Mouse (Mus musculus): Measurements from ENCODE around the gene Rassf6. TPM values are rescaled to one million over a fixed set of nuclear protein-coding genes. Genes with fewer than 3 reads are reported as not detected.
A peak's percentile ranks its signal among the peaks of the same experiment; 100 is the strongest.

The Rassf6 gene
- 27.8 and 31.6 TPM in 2 replicates for polyA plus RNA-seq (2015; fragmentation: Nextera tagmentation; extraction: Ambion mirVana)

- peak; percentile 61 for DNase-seq (ENCODE audit: low spot score)
These were observed at the start of gene Rassf6 for GRCm38 (mm10) chr5:90640286-90641217. Gene Rassf6, minus strand, starts transcription at chr5:90640657.

GRCm38 (mm10) chr5:90689426-90690128 lies 49.1 kb upstream of the Rassf6 start:
- DNase-seq (ENCODE audit: low spot score) (no peak), ATAC-seq (replicated peaks; ENCODE audit: low FRiP score, low read depth) (no peak)
- no peak for TF ChIP-seq CTCF (IDR thresholded peaks at IDR 0.05; ENCODE audit: low read depth)
- H3K27ac ChIP-seq: no peak overlapping the region
- H3K4me1 ChIP-seq (replicated peaks; ENCODE audit: insufficient read depth, low read length): no peaks in the 10 kb centered on the region
- no peaks in the 10 kb centered on the region for H3K36me3 ChIP-seq (ENCODE audit: insufficient read depth, low read length)
- no peak overlapping the region for H3K9ac ChIP-seq (ENCODE audit: low read depth, low read length)
- H3K4me2 ChIP-seq (ENCODE audit: low read length): no peak overlapping the region
- no peaks in the 10 kb centered on the region for H3K9me3 ChIP-seq (replicated peaks; ENCODE audit: low read length)
- no peak overlapping the region for H3K4me3 ChIP-seq (replicated peaks; ENCODE audit: low read depth, low read length)
- no peaks in the 10 kb centered on the region for H3K27me3 ChIP-seq (ENCODE audit: insufficient read depth, low read length)
- WGBS: 77% methylated on average over 8 of the region's 8 CpGs

More at GRCm38 (mm10) chr5:90640286-90641217, at the start of gene Rassf6:
- Histone ChIP-seq H3K9ac (ENCODE audit: low read depth, low read length) (peak within 1 kb of the TSS; percentile 55), H3K36me3 (ENCODE audit: insufficient read depth, low read length) (no peaks in the 10 kb centered on the region), H3K4me2 (ENCODE audit: low read length) (peak within 1 kb of the TSS; percentile 61), H3K27me3 (ENCODE audit: insufficient read depth, low read length) (no peaks in the 10 kb centered on the region), H3K4me1 (replicated peaks; ENCODE audit: insufficient read depth, low read length) (no peaks in the 10 kb centered on the region), H3K4me3 (replicated peaks; ENCODE audit: low read depth, low read length) (peak within 1 kb of the TSS; percentile 40), H3K27ac (peak within 1 kb of the TSS; percentile 79), H3K9me3 (replicated peaks; ENCODE audit: low read length) (no peaks in the 10 kb centered on the region)
- 5% methylated on average over 26 of the region's 26 CpGs for WGBS
- peak; percentile 98 for ATAC-seq (replicated peaks; ENCODE audit: low FRiP score, low read depth)
- TF ChIP-seq CTCF (IDR thresholded peaks at IDR 0.05; ENCODE audit: low read depth): no peak

DNA sequence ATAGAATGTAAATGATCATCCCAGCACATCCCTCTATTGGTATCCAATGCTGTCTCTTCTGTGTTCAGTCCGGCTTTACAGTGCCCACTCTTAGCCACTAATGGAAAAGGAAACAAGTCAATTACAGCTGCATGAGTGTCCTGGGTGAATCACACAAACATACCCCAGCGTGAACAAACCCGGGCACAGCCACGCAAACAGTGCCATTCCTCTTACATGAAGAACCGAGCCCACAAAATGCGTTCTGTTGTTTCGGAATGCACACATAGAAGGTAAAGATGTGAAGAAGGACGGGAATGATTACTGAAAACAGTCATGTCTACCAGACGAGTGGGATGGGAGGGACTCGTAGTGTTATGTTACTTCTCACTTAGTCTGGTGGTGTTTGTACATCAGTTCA lies 47.5 kb upstream of the Rassf6 start:
- Histone ChIP-seq H3K27ac (no peak overlapping the region), H3K9ac (ENCODE audit: low read depth, low read length) (no peak overlapping the region), H3K9me3 (replicated peaks; ENCODE audit: low read length) (no peaks in the 10 kb centered on the region), H3K4me3 (replicated peaks; ENCODE audit: low read depth, low read length) (no peak overlapping the region), H3K36me3 (ENCODE audit: insufficient read depth, low read length) (no peaks in the 10 kb centered on the region), H3K4me1 (replicated peaks; ENCODE audit: insufficient read depth, low read length) (no peaks in the 10 kb centered on the region), H3K4me2 (ENCODE audit: low read length) (no peak overlapping the region), H3K27me3 (ENCODE audit: insufficient read depth, low read length) (no peaks in the 10 kb centered on the region)
- 93% methylated on average over 10 of the region's 10 CpGs for WGBS
- TF ChIP-seq CTCF (IDR thresholded peaks at IDR 0.05; ENCODE audit: low read depth): no peak
- ATAC-seq (replicated peaks; ENCODE audit: low FRiP score, low read depth): no peak
- DNase-seq (ENCODE audit: low spot score): no peak

- Histone ChIP-seq H3K4me1 (replicated peaks; ENCODE audit: insufficient read depth, low read length) (no peaks in the 10 kb centered on the region), H3K9me3 (replicated peaks; ENCODE audit: low read length) (no peaks in the 10 kb centered on the region), H3K36me3 (ENCODE audit: insufficient read depth, low read length) (no peaks in the 10 kb centered on the region), H3K9ac (ENCODE audit: low read depth, low read length) (no peak overlapping the region), H3K4me2 (ENCODE audit: low read length) (no peak overlapping the region), H3K27me3 (ENCODE audit: insufficient read depth, low read length) (no peaks in the 10 kb centered on the region), H3K27ac (no peak overlapping the region), H3K4me3 (replicated peaks; ENCODE audit: low read depth, low read length) (no peak overlapping the region)
- 47% methylated on average over 4 of the region's 4 CpGs for WGBS
- TF ChIP-seq CTCF (IDR thresholded peaks at IDR 0.05; ENCODE audit: low read depth): no peak
- ATAC-seq (replicated peaks; ENCODE audit: low FRiP score, low read depth) (no peak), DNase-seq (ENCODE audit: low spot score) (no peak)
These were observed 44.5 kb upstream of the Rassf6 start for GRCm38 (mm10) chr5:90684994-90685393.

DNA sequence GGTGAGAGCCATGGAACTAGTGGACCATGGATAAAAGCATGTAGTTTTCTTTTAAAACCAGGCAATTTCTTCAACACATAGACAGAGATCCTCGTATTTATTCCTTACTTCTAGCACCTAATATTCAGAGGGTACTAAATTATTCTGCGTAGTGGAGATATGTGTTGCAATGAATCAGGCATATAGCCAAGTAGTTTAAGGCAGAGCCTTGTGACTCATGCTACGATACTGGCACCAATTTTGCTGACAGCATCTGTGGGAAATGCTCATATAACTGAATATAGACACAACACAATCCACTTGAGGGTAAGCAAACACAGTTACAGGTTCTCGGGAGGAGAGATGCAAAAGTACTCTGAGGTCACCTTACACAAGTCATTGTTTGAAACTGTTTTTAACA lies 41.4 kb upstream of the Rassf6 start:
- Histone ChIP-seq H3K36me3 (ENCODE audit: insufficient read depth, low read length) (no peaks in the 10 kb centered on the region), H3K9me3 (replicated peaks; ENCODE audit: low read length) (no peaks in the 10 kb centered on the region), H3K27me3 (ENCODE audit: insufficient read depth, low read length) (no peaks in the 10 kb centered on the region), H3K27ac (no peak overlapping the region), H3K4me3 (replicated peaks; ENCODE audit: low read depth, low read length) (no peak overlapping the region), H3K4me2 (ENCODE audit: low read length) (no peak overlapping the region), H3K4me1 (replicated peaks; ENCODE audit: insufficient read depth, low read length) (no peaks in the 10 kb centered on the region), H3K9ac (ENCODE audit: low read depth, low read length) (no peak overlapping the region)
- no peak for TF ChIP-seq CTCF (IDR thresholded peaks at IDR 0.05; ENCODE audit: low read depth)
- ATAC-seq (replicated peaks; ENCODE audit: low FRiP score, low read depth) (no peak), DNase-seq (ENCODE audit: low spot score) (no peak)
- 75% methylated on average over 4 of the region's 4 CpGs for WGBS

DNA sequence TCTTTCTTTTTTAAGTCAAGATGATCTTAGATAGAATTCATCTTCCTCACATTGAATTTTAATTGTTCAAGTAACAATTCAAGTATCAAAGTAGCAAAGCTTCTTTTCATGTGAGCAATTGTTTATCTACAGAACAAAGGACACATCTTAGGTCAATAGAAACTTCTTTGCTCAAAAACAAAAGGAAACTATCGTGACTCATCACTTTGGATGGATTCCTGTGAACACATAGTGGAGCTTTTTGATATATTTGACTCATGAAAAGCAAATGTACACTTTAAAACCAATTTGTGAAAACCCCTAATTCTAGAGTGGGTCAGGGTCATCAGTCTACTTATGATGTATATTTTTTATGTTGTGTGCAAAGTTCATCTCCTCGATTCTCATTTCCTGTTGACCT lies 37.1 kb upstream of the Rassf6 start:
- no peaks in the 10 kb centered on the region for H3K9me3 ChIP-seq (replicated peaks; ENCODE audit: low read length)
- 71% methylated on average over 2 of the region's 2 CpGs for WGBS
- H3K27ac ChIP-seq: no peak overlapping the region
- ATAC-seq (replicated peaks; ENCODE audit: low FRiP score, low read depth) (no peak), DNase-seq (ENCODE audit: low spot score) (no peak)
- no peaks in the 10 kb centered on the region for H3K27me3 ChIP-seq (ENCODE audit: insufficient read depth, low read length)
- no peaks in the 10 kb centered on the region for H3K4me1 ChIP-seq (replicated peaks; ENCODE audit: insufficient read depth, low read length)
- no peak for TF ChIP-seq CTCF (IDR thresholded peaks at IDR 0.05; ENCODE audit: low read depth)
- no peak overlapping the region for H3K4me3 ChIP-seq (replicated peaks; ENCODE audit: low read depth, low read length)
- H3K9ac ChIP-seq (ENCODE audit: low read depth, low read length): no peak overlapping the region
- no peaks in the 10 kb centered on the region for H3K36me3 ChIP-seq (ENCODE audit: insufficient read depth, low read length)
- no peak overlapping the region for H3K4me2 ChIP-seq (ENCODE audit: low read length)
